Mouse (Mus musculus) megakaryocyte-erythroid progenitor cell, adult 5 weeks (primary cell): Measurements from ENCODE around the gene Sox13. TPM values are rescaled to one million over a fixed set of nuclear protein-coding genes. Genes with fewer than 3 reads are reported as not detected.

Experiments used
- polyA plus RNA-seq: library from polyadenylated mRNA; stranded (reverse); fragments of >175 nt; gene quantifications from 2 replicates; pipeline ENCODE4 v1.2.3, GENCODE M21; 2012

The Sox13 gene
- 10.8 and 15.6 TPM in 2 replicates for polyA plus RNA-seq

DNA sequence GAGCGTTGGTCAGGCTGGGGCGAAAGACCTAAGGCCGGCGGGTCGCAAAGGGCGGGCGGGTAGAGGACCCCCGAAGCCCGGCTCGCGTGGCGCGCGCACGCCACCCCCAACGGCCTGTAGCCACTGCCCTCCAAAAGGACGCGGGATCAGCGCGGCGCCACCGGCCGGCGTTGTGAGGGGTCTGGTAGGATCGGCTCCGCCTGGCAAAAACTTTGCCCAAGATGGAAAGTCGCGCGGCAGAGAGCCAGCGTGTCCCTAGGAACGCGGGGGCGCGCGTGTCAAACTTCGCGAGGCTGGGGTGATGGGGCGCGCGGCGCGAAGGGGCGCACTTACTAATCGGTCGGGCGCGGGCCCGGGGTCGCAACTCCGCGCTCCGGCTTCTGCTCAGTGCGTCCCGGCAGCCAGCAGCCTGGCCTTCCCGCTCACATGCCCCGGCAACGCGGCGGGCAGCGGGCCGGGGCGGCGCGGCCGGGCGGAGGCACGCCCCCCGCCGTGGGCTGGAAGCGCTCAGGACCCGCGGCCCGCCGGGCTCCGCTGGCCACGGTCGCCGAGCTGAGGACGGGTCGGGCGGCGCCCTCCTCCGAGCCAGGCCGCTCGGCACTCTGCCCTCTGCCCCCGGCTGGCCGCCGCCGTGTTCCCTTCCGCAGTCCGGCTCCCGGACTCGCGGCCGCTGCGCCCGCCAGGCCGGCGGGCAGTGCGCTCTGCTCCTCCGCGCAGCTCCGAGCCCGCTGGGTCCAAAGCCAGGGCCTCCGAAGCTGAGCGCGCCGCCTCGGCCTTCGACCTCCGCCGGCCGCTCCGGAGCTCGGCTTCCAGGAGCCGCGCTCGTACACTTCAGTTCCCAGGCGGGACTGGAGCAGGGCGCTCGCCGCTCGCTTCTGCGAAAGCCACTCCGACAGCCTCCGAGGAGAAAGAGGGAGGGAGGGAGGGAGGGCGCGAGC lies at the start of gene Sox13:
TSS of gene Sox13 (minus strand) at position 835 of the 938 bp plus-strand sequence.

DNA sequence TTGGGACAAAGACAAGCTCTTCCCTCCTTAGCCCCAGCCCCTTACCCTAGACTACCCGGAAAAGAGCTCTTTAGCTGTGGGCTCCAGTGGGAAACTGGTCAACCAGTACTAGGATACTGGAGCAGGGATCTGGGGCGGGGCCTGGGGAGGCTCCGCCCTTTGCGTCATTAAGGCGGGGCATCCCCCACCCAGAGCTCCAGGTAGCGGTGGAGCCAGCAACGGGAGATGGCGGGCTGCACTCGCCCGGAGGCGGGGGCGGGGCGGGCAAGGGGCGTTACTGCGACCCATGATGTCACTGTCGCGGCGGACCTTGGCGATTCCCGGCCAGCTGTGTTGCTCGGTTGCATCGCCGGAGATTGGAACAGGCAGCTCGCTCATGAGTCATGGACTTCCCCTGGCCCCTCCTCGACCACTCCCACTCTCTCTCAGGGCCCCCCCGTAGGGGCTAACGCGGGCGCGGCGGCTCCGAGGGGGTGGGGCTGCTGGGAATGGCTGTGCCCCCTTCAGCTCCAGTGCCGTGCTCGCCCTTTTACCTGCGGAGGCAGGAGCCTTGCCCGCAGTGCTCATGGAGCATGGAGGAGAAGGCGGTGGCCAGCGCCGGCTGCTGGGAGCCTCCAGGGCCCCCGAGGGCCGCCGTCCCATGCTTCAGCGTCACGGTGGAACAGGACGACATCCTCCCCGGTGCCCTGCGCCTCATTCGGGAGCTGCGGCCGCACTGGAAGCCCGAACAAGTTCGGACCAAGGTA lies 60.7 kb downstream of the Sox13 start, which contains the start of gene Etnk2:
TSS of gene Etnk2 (plus strand) at position 297 of the 746 bp plus-strand sequence.

DNA sequence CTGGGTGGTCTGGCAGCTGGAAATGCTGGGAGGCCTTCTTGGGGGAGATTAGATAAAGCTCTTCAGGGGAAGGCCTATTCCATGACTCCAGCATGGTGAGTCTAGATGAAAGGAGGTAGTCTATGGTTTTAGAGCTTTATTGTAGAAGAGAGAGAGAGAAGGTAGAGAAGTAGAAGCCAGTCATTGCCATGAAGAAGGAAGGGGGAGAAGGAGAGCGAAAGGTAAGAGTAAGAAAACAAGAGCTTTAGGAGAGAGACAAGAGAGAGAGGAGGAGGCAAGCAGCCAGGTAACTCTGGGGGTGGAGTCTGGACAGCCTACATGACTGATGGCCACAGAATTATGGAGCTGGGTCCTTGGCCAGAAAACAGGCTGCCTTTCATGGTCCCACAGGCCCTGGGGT lies 74.0 kb downstream of the Sox13 start, which contains the start of gene Ren1:
TSS of gene Ren1 (plus strand) at position 301 of the 400 bp plus-strand sequence.

Other genes with a start within 250 kb of the Sox13 start
- gene Golt1a, start 114.6 kb downstream of the Sox13 start, polyA plus RNA-seq: not detected in 2 replicates
- gene Kiss1, start 102.5 kb downstream of the Sox13 start, polyA plus RNA-seq: not detected in 2 replicates
- not detected in 2 replicates for gene Ren1, start 73.9 kb downstream of the Sox13 start, polyA plus RNA-seq
- 0.11 TPM in 1 of 2 replicates, not detected in the other for gene Etnk2, start 60.8 kb downstream of the Sox13 start, polyA plus RNA-seq
- 22.4 and 42.2 TPM in 2 replicates for gene Snrpe, start 185.9 kb upstream of the Sox13 start, polyA plus RNA-seq
- not detected in 2 replicates for gene Zbed6, start 236.5 kb upstream of the Sox13 start, polyA plus RNA-seq
- gene Gm38394, start 236.9 kb upstream of the Sox13 start, polyA plus RNA-seq: 4.3 and 5.8 TPM in 2 replicates